Mouse (Mus musculus) thymus, postnatal 14 days (tissue): ENCODE measurements at regions not wholly inside any gene's neighbourhood (a gene's known extent, or its start where the extent isn't known, plus 50 kb on each side); places are given as distances from the start of the nearest gene placed in this dataset.

Source experiments
- DNase-seq: peaks from one replicate; pipeline ENCODE4 v3.0.0; 2021

- no peak for DNase-seq
Observed at GRCm38 (mm10) chr2:169019037-169019436, 63.6 kb upstream of the Zfp64 start.

GRCm38 (mm10) chr2:169010271-169010670, 54.9 kb upstream of the Zfp64 start:
- DNase-seq: no peak

GRCm38 (mm10) chr2:169008756-169009155, 53.4 kb upstream of the Zfp64 start:
- no peak for DNase-seq

GRCm38 (mm10) chr2:169008333-169008732, 52.9 kb upstream of the Zfp64 start:
- DNase-seq: no peak

- no peak for DNase-seq
Observed at GRCm38 (mm10) chr2:169006549-169006948, 51.2 kb upstream of the Zfp64 start.

GRCm38 (mm10) chr2:169005810-169006209, 50.4 kb upstream of the Zfp64 start:
- DNase-seq: no peak
